Mouse (Mus musculus) liver, embryonic 12.5 days (tissue): ENCODE results near the gene Asb12. TPM values are rescaled to one million over a fixed set of nuclear protein-coding genes. Genes with fewer than 3 reads are reported as not detected.

ENCODE experiments used
- ATAC-seq: fragments of 200-750 bp; cut with Nextera tagmentation; 2 replicates; pipeline ENCODE4 v1.8.0; 2017; ENCODE audit warnings: moderate number of reproducible peaks, mild to moderate bottlenecking, moderate library complexity
- H3K27ac ChIP-seq: fragments of 300-500 bp; sonication (generic); 2 replicates; pipeline ENCODE4 v1.5.1; 2016; ENCODE audit warnings: mild to moderate bottlenecking
- H3K27me3 ChIP-seq: fragments of 300-500 bp; sonication (generic); replicated peaks from 2 replicates; pipeline ENCODE4 v1.6.1; 2016; ENCODE audit warnings: mild to moderate bottlenecking, moderate library complexity
- H3K36me3 ChIP-seq: fragments of 300-500 bp; sonication (generic); 2 replicates; pipeline ENCODE4 v1.6.1; 2016; ENCODE audit warnings: mild to moderate bottlenecking, moderate library complexity
- H3K4me1 ChIP-seq: fragments of 300-500 bp; sonication (generic); 2 replicates; pipeline ENCODE4 v1.6.1; 2016
- H3K4me2 ChIP-seq: fragments of 300-500 bp; sonication (generic); 2 replicates; pipeline ENCODE4 v1.6.1; 2016; ENCODE audit warnings: mild to moderate bottlenecking, moderate library complexity
- H3K4me3 ChIP-seq: fragments of 300-500 bp; sonication (generic); 2 replicates; pipeline ENCODE4 v1.5.1; 2016; ENCODE audit warnings: mild to moderate bottlenecking, moderate library complexity
- H3K9ac ChIP-seq: fragments of 300-500 bp; sonication (generic); 2 replicates; pipeline ENCODE4 v1.6.1; 2016; ENCODE audit warnings: mild to moderate bottlenecking, moderate library complexity
- H3K9me3 ChIP-seq: fragments of 300-500 bp; sonication (generic); replicated peaks from 2 replicates; pipeline ENCODE4 v1.6.1; 2016; ENCODE audit warnings: mild to moderate bottlenecking, moderate library complexity
- whole genome bisulfite sequencing: fragments of 180-500 bp; shearing (Covaris S2); methylation state at CpG from one replicate; pipeline ENCODE4 v1.1.7; 2016; ENCODE audit not compliant: insufficient replicate concordance; 5-methylcytosine and 5-hydroxymethylcytosine counted together
- polyA plus RNA-seq: library from polyadenylated mRNA; unstranded; fragments of >200 nt; fragmentation: Nextera tagmentation; extraction: Ambion mirVana; gene quantifications from 2 replicates; pipeline ENCODE4 v1.2.1, GENCODE M21; 2016

Asb12 gene
- polyA plus RNA-seq, 1 experiment from 2014 or later, result not detected

DNA sequence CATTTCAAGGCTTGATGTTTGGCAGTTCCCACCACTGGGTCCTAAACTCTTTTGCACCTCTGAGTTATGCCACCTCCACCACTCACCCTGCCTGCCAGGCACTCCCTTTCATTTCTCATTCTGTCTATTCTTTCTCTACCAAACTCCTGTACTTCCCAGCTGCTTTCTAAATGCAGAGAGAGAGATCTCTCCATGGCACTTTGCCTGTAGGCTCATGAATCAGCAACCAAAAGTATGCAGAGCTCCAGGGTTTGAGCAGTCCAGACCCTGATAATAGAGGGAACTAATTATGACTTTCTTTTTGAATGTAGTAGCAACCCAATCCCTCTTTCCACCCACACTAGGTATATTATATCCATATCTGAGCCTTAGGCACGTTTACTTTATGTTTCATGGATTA is 115.5 kb downstream of the Asb12 start:
- no peak overlapping the region for H3K4me3 ChIP-seq
- ATAC-seq, result no peak
- WGBS, result 56% methylated on average over 1 of the region's 1 CpGs
- no peak overlapping the region for H3K9ac ChIP-seq
- no peaks in the 10 kb centered on the region for H3K36me3 ChIP-seq
- H3K27me3 ChIP-seq, result no peaks in the 10 kb centered on the region
- peaks cover 11% of the 10 kb centered on the region; the same call in 1 of the 2 replicates for H3K4me1 ChIP-seq
- no peak overlapping the region for H3K4me2 ChIP-seq
- H3K9me3 ChIP-seq, result no peaks in the 10 kb centered on the region
- H3K27ac ChIP-seq, result no peak overlapping the region

DNA sequence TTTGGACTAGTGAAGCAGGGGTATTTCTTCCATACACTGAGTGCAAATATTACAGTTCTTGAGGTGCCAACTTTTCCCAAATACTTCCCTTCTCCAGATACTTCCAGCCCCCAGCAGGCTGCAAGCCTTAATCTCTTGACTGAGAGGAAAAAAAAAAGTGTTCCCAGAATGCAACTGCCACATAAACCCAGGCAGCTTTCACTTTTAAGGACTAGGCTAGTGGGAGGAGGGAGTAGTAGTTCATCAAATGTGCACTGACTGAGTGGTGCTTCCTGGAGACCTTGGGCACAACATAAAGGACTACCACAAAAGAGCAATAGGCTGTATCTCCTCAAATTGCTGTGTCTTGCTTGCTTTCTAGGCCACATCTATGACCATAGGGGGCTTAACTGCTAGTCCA is 116.5 kb downstream of the Asb12 start:
- Histone ChIP-seq H3K27ac (no peak overlapping the region), H3K4me2 (no peak overlapping the region), H3K36me3 (no peaks in the 10 kb centered on the region), H3K4me3 (no peak overlapping the region), H3K27me3 (no peaks in the 10 kb centered on the region), H3K9ac (no peak overlapping the region), H3K9me3 (no peaks in the 10 kb centered on the region), H3K4me1 (peaks cover 11% of the 10 kb centered on the region; the same call in 1 of the 2 replicates)
- ATAC-seq, result no peak

- H3K4me3 ChIP-seq, result no peak overlapping the region
- no peak for ATAC-seq
- H3K36me3 ChIP-seq, result no peaks in the 10 kb centered on the region
- peaks cover 8% of the 10 kb centered on the region; the same call in 1 of the 2 replicates for H3K4me1 ChIP-seq
- WGBS, result 64% methylated on average over 4 of the region's 4 CpGs
- no peak overlapping the region for H3K27ac ChIP-seq
- no peaks in the 10 kb centered on the region for H3K9me3 ChIP-seq
- no peak overlapping the region for H3K9ac ChIP-seq
- no peaks in the 10 kb centered on the region for H3K27me3 ChIP-seq
- H3K4me2 ChIP-seq, result no peak overlapping the region
These were observed 119.3 kb downstream of the Asb12 start for GRCm38 (mm10) chrX:95438491-95438890.

DNA sequence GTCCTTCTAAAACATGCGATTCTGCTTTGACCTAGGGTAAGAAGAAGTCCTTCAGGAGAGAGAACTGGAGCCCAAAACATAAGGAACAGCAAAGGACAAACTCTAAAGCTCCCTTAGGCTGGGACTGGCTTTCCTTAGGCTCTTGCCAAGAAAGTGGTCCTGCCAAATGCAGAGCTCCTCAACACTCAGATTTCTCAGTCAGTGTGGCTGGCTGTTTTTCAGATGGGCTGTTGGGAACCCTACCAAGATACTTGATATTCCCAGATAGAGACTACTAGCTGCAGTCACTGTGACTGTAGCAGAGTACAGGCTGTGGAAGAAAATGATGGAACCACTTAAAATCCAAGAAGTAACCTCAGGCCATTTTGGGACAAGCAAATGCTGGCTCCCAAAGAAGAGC is 120.6 kb downstream of the Asb12 start:
- H3K36me3 ChIP-seq, result no peaks in the 10 kb centered on the region
- H3K4me2 ChIP-seq, result no peak overlapping the region
- 0 out of 2 replicates have a peak, but pooled peaks cover 4% of the 10 kb centered on the region for H3K4me1 ChIP-seq
- WGBS, result 50% methylated on average over 1 of the region's 1 CpGs
- ATAC-seq, result no peak
- H3K9ac ChIP-seq, result no peak overlapping the region
- H3K27me3 ChIP-seq, result no peaks in the 10 kb centered on the region
- H3K4me3 ChIP-seq, result no peak overlapping the region
- no peak overlapping the region for H3K27ac ChIP-seq
- H3K9me3 ChIP-seq, result no peaks in the 10 kb centered on the region

Other genes with a start within 250 kb of the Asb12 start
- gene Amer1, start 113.1 kb downstream of the Asb12 start, polyA plus RNA-seq, result 3.5 and 3.6 TPM in 2 replicates
- not detected in 2 replicates for gene Pfn5, start 117 bp upstream of the Asb12 start, polyA plus RNA-seq
- 3.5 and 3.8 TPM in 2 replicates for gene Zc4h2, start 100.5 kb upstream of the Asb12 start, polyA plus RNA-seq
- 0.46 and 0.48 TPM in 2 replicates for gene Zc3h12b, start 153.7 kb upstream of the Asb12 start, polyA plus RNA-seq